Mouse (Mus musculus) heart, postnatal 4 days (tissue): ENCODE measurements at regions not wholly inside any gene's neighbourhood (a gene's known extent, or its start where the extent isn't known, plus 50 kb on each side); places are given as distances from the start of the nearest gene placed in this dataset.
"Not testable (repeated sequence)": the region's sequence is repeated elsewhere in the genome, so short reads cannot be mapped to it uniquely, and the experiment has no call there.

Source experiments
- DNase-seq: peaks from one replicate; pipeline ENCODE4 v3.0.0; 2021

GRCm38 (mm10) chr4:93567487-93568259, 232.4 kb upstream of the Tusc1 start:
- DNase-seq: no peak

DNA sequence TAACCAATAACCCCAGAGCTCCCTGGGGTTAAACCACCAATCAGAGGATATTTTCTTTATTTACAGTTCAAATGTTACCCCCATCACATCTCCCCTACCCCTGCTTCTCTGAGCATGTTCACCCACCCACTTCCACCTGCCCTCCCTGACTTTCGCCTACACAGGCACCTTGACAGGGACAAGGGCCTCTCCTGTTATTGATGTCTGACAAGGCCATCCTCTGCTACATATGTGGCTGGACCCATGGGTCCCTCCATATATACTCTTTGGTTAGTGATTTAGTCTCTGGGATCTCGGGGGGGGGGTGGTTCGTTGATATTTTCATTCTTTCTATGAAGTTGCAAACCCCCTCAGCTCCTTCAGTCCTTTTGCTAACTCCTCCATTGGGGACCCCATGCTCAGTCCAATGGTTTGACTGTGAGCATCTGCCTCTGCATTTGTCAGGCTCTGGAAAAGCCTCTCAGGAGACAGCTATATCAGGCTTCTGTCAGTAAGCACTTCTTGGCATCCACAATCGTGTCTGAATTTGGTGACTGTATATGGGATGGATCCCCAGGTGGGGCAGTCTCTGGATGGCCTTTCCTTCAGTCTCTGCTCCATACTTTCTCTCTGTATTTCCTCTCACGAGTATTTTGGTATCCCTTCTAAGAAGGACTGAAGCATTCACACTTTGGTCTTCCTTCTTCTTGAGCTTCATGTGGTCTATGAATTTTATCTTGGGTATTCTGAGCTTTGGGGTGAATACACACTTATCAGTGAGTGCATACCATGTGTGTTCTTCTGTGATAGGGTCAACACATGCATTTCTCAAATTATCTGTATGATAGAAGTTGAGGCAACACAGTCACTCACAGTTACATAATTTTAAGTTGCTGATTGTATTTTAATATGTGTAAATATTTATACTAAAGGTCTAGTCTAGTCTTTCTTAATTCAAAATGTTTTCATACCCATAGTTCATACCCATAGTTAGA, 220.8 kb upstream of the Tusc1 start:
- DNase-seq: no peak

DNA sequence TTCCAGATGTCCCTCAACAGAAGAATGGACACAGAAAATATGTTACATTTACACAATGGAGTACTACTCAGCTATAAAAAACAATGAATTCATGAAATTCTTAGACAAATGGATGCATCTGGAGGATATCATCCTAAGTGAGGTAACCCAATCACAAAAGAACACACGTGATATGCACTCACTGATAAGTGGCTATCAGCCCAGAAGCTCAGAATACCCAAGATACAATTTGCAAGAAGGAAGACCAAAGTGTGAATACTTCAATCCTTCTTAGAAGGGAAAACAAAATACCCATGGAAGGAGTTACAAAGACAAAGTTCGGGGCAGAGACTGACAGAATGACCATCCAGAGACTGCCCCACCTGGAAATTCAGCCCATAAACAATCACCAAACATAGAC, 219.9 kb upstream of the Tusc1 start:
- not testable (repeated sequence) for DNase-seq

DNA sequence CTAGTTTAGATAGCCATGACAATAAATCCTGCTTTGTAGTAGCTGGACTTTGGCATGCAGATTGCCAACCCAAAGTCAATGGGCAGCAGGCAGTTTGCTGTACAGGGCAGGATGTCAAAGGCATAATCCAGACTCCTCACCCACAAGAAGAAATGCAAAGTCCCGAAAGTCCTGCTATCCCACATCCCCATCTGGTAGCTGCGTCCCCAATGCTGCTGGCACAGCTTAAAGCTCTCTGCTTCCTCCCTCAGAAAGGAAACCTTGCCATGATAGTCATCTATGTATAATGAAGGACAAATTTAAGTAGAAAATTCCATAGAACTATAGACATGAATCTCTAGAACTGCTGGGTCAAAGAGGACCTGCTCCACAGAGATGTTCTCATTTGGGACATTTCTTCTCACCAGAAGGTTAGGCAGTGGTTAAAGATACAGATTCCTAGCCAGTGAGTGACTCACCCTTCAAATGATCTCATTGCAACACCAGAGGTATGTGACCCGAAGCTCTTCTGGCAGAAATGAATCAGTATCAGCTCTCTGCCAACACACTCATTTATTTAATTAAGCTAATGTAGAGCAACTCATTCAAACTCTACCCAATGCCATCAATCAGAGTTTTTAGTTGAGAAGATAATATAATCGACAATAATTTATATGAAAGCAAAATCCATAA, 217.3 kb upstream of the Tusc1 start:
- no peak for DNase-seq

DNA sequence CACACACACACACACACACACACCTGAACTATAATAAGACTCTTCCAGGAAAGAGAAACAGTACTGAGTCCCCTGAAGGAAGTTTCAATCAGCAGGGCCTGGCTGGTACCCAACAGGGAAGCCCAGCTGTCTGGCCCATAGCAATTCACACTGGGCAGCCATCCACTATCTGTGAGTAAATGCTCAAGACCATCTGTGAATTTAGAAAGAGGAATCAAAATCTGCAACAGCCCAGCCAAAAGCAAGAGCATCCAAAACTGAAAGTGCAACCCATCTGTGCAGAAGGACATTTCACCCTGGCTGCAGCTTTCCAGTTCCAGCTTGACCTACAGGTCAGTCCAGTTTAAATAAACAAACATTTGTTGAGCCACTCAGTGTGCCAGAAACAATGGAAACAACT, 215.8 kb upstream of the Tusc1 start:
- peak; percentile 54 for DNase-seq

DNA sequence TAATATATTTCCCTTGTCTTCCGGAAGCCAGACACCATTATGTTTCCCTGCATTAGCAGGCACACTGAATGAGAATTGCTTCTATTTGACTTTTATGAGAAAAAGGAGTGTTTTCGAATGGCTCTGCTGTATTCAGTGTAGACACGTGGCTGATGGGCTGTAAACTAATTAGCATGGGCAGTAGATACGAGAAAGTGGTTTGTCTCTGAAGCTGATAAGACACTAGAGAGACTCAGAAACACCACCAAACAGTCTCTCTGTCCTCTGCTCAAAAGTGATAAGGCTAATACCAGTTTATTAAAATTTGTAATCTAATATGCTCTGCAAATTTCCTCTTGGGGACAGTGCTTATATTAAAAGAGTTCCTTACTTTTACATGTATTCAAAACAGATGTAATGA, 205.3 kb upstream of the Tusc1 start:
- DNase-seq: no peak

GRCm38 (mm10) chr4:93527382-93527781, 192.1 kb upstream of the Tusc1 start:
- DNase-seq: no peak

- no peak for DNase-seq
Measured at GRCm38 (mm10) chr4:93520454-93521100, 185.3 kb upstream of the Tusc1 start.

DNA sequence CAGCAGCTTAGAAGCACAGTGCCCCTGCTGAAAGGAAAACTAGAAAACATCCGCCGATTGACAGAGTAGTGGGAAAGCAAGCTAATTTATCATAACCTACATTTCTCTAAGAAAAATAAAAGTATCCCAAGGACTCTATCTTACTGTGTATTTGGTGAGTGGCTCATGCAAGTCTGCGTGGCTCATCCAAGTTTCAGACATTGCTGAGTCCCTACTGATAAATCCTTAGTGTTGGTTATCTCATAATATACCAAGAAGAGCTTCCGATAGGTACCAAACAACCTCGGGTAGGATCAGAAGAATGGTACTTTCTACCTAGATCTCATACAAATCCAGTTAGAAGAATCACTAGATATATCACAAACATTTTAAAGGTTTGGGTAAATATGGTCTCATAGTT, 183.6 kb upstream of the Tusc1 start:
- DNase-seq: no peak

DNA sequence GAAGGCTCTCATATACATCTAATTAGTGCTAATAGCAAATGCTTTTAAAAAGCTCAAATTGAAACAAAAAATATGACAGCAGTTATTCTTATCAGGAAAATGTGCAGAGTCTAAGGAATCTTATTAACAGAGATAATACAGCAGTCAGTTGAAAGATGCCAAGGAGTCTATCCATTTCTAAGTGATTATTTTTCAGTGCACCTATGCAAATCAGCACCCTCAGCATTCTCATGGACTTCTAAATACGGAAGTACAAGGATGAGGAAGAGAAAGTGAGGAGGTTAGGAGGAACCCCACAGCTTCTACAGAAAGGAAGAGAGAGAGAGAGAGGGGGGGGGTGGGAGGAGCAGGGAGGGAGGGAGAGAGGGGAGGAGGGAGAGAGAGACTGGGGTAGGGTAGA, 175.5 kb upstream of the Tusc1 start:
- DNase-seq: no peak

DNA sequence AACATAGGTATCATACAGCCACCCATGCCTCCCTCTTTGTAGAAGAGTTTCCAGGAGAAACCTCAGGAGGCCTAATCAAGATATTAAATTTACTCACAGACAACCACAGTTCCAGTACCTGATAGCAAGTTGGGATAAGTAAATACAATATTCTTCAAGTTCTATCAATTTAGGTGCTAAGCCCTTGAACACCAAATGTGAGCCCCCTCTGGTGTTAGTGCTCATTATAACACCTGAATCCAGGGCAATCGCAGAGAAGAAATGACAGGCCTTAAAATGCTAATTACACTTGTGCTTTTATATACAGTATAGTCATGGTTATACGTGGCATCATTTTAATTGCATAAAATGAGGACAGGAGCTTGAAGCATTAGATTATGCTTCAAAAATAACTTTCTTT, 161.6 kb upstream of the Tusc1 start:
- no peak for DNase-seq

DNA sequence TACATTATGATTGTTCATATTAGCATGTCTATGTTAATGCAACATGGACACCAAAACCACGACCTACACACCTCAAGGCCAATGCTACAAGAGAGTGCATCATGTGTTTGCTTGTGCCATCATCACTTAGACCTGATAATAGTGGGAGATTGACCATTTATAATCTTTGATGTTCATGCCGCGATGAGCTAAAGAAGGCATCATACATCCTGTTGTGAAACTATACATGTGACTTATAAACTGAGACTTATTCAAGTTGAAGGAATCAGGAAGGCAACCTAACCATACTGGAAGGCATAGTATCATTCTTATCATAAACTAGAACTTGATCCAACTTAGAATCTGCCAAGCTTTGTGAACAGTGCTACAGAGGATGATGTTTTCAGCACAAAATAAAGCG, 159.0 kb upstream of the Tusc1 start:
- DNase-seq: no peak

DNA sequence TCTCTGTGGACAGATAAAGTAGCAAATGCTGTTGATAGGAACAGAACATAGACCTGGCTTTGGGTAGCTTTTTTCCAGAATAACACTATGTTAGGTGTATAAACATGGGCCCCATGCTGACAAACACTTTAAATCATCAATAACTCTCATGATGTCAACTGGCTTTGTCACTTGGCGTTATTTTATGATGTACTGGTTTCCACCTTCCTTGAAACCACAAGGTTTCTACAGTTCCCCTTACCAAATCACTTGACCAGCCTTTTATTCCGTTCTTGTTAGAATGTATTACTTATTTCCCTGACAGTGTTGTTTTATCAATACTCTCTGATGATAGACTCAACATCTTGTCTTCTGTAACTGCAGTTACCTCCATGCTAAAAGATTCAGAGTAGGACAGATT, 158.6 kb upstream of the Tusc1 start:
- no peak for DNase-seq

GRCm38 (mm10) chr4:93493326-93493725, 158.0 kb upstream of the Tusc1 start:
- DNase-seq: no peak

DNA sequence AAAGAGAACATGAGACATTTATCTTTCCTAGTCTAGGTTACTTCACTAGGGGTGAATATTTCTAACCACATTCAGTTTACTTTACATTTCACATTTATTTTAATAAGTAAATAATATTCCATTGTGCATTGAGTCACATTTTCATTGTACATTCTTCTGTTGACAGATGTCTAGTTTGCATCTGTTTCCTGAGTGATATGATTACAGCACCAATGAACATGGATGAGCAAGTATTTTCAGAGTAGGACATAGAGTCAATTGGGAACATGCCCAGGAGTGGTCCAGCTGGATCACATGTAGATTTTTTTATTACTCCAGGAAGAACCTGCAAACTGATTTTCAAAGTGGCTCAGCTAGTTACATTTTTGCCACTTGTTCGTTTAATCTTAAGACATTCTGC, 153.3 kb upstream of the Tusc1 start:
- no peak for DNase-seq

DNA sequence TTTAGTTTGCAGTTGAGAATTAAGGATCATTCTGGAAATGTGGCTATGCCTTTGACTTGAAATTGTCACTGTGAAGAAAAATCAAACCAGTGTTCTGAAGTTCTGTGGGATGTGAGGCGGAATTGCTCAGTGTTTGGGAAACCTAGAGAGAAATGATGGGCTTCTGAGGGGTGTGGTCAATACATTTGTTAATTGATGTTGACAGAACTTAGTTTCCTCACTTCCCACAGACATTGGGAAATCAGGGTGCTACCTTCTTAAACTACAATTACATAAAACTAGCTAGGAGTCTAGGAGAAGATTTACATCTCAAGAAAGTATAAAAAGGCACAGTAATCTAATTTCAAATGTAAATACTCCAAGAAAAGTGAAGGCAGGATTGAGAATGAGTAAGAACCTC, 151.1 kb upstream of the Tusc1 start:
- no peak for DNase-seq

GRCm38 (mm10) chr4:93481247-93481646, 145.9 kb upstream of the Tusc1 start:
- no peak for DNase-seq

- no peak for DNase-seq
Measured at GRCm38 (mm10) chr4:93477189-93477767, 142.0 kb upstream of the Tusc1 start.

- DNase-seq: no peak
Measured at GRCm38 (mm10) chr4:93467998-93468397, 132.7 kb upstream of the Tusc1 start.

DNA sequence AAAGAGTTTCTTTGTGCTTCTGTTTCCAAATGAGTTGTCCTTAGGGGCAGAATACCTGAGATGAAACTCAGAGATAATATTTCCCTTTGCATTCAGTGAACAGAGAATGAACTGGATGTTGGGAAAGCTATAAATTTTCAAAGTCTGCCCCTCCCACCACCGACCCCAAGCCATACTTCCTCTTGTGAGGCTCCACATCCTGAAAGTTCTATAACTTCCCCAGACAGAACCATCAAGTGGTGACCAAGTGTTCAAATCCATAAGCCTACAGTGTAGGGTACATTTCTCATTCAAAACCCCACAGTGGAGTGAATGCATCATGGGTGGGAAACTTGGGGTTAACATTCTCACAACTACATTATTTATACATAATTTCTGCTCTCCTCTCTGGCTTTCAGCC, 132.1 kb upstream of the Tusc1 start:
- DNase-seq: no peak

- DNase-seq: no peak
Measured at GRCm38 (mm10) chr4:93451357-93451756, 116.0 kb upstream of the Tusc1 start.

DNA sequence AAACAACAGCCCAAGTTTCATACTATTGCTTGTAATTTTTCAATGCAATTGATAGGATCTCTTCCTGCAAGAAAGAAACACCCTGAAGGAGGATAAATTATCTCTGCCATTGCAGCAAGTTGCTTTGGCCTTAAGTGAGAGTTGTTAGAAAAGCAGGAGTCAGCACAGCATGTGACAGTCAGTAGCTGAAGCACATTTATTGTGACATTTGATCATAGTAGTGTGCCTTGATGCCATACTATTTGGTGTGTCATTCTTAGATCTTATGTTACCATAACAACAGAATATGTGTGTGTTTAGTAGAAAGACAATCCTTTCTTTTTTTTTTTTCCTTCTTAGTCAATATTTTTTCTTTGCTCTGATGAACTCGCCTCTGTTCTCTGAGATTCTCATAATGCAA, 115.5 kb upstream of the Tusc1 start:
- DNase-seq: no peak
